Mouse (Mus musculus) lung, embryonic 14.5 days (tissue): ENCODE results near the gene Abcf2. TPM values are rescaled to one million over a fixed set of nuclear protein-coding genes. Genes with fewer than 3 reads are reported as not detected.

Source experiments
- ATAC-seq: fragments of 200-750 bp; cut with Nextera tagmentation; 2 replicates; pipeline ENCODE4 v1.8.0; 2017; ENCODE audit warnings: mild to moderate bottlenecking, moderate TSS enrichment, moderate library complexity; ENCODE audit not compliant: insufficient read depth
- DNase-seq: peaks from one replicate; pipeline ENCODE4 v3.0.0-alpha.2; 2015
- H3K27ac ChIP-seq: fragments of 300-500 bp; sonication (generic); 2 replicates; pipeline ENCODE4 v1.5.1; 2014; ENCODE audit warnings: low read depth, mild to moderate bottlenecking, moderate library complexity
- H3K27me3 ChIP-seq: fragments of 300-500 bp; sonication (generic); 2 replicates; pipeline ENCODE4 v1.6.1; 2014; ENCODE audit warnings: low read length, control low read depth; ENCODE audit not compliant: insufficient read depth
- H3K36me3 ChIP-seq: fragments of 300-500 bp; sonication (generic); 2 replicates; pipeline ENCODE4 v1.6.1; 2014; ENCODE audit warnings: control low read depth; ENCODE audit not compliant: insufficient read depth
- H3K4me1 ChIP-seq: fragments of 300-500 bp; sonication (generic); 2 replicates; pipeline ENCODE4 v1.6.1; 2014; ENCODE audit warnings: antibody characterized with exemption, control low read depth; ENCODE audit not compliant: insufficient read depth
- H3K4me2 ChIP-seq: fragments of 300-500 bp; sonication (generic); 2 replicates; pipeline ENCODE4 v1.6.1; 2014; ENCODE audit warnings: mild to moderate bottlenecking
- H3K4me3 ChIP-seq: fragments of 300-500 bp; sonication (generic); 2 replicates; pipeline ENCODE4 v1.5.1; 2014; ENCODE audit warnings: low read depth, low read length
- H3K9ac ChIP-seq: fragments of 300-500 bp; sonication (generic); 2 replicates; pipeline ENCODE4 v1.6.1; 2014
- H3K9me3 ChIP-seq: fragments of 300-500 bp; sonication (generic); 2 replicates; pipeline ENCODE4 v1.6.1; 2016; ENCODE audit warnings: low read depth, low read length, control low read depth
- CTCF ChIP-seq: IDR thresholded peaks from 2 replicates; pipeline ENCODE4 v1.5.1; 2016; ENCODE audit warnings: antibody characterized with exemption, low read depth
- WGBS: fragments of 180-500 bp; shearing (Covaris S2); extraction: QIAGEN DNeasy Blood & Tissue Kit; methylation state at CpG from one replicate; pipeline ENCODE4 v1.1.7; 2014; 5-methylcytosine and 5-hydroxymethylcytosine counted together
- polyA plus RNA-seq: library from polyadenylated mRNA; unstranded; fragments of >200 nt; fragmentation: Nextera tagmentation; extraction: Ambion mirVana; gene quantifications from 2 replicates; pipeline ENCODE4 v1.2.1, GENCODE M21; 2014

Abcf2 gene
- polyA plus RNA-seq, 1 experiment from 2014 or later: 120 TPM

GRCm38 (mm10) chr5:24605321-24605979, 28.2 kb upstream of the Abcf2 start:
- H3K27ac ChIP-seq: peak overlapping the region; percentile 100
- H3K4me3 ChIP-seq: peak overlapping the region; percentile 60
- H3K9me3 ChIP-seq: no peaks in the 10 kb centered on the region
- no peaks in the 10 kb centered on the region for H3K36me3 ChIP-seq
- H3K27me3 ChIP-seq: no peaks in the 10 kb centered on the region
- peak overlapping the region; percentile 94 for H3K4me2 ChIP-seq
- ATAC-seq (no peak), DNase-seq (peak; percentile 42)
- no peak for TF ChIP-seq CTCF
- peaks cover 32% of the 10 kb centered on the region for H3K4me1 ChIP-seq
- peak overlapping the region; percentile 69 for H3K9ac ChIP-seq
- WGBS: 8% methylated on average over 6 of the region's 6 CpGs

DNA sequence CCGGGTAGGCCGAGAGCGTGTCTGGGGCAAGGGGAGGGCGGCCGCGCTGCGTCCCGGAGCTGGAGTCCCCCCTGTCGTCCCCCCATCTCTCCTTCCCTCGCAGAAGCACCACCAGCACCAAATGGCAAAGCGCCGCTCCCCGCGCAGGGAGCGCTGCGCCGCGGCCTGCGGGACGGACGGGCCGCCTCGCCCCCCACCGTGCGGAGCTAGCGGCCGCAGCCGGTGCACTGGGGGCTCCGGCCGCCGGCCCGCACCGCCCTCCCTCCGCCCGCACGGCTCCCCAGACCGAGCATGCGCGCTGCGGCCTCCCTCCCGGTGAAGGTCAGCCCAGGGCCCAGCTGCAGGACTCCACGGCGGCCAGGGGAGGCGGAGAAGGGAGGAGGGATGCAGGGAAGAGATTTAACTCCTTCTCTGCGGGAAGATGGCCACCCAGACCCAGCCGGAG, 27.4 kb upstream of the Abcf2 start:
- under 1% methylated on average over 45 of the region's 46 CpGs for WGBS
- H3K4me1 ChIP-seq: peaks cover 33% of the 10 kb centered on the region
- peak overlapping the region; percentile 69 for H3K9ac ChIP-seq
- H3K27ac ChIP-seq: peak overlapping the region; percentile 100
- no peaks in the 10 kb centered on the region for H3K36me3 ChIP-seq
- no peaks in the 10 kb centered on the region for H3K27me3 ChIP-seq
- DNase-seq (peak; percentile 93), ATAC-seq (peak; percentile 68)
- H3K4me2 ChIP-seq: peak overlapping the region; percentile 94
- peak overlapping the region; percentile 60 for H3K4me3 ChIP-seq
- peak; percentile 50 for TF ChIP-seq CTCF
- no peaks in the 10 kb centered on the region for H3K9me3 ChIP-seq

GRCm38 (mm10) chr5:24604080-24604655, 26.9 kb upstream of the Abcf2 start:
- WGBS: 15% methylated on average over 12 of the region's 12 CpGs
- ATAC-seq: no peak
- no peak for TF ChIP-seq CTCF
- H3K4me2 ChIP-seq: peak overlapping the region; percentile 94
- H3K9ac ChIP-seq: peak overlapping the region; percentile 69
- H3K27ac ChIP-seq: peak overlapping the region; percentile 100
- H3K4me1 ChIP-seq: peaks cover 33% of the 10 kb centered on the region
- H3K4me3 ChIP-seq: peak overlapping the region; percentile 60
- H3K9me3 ChIP-seq: no peaks in the 10 kb centered on the region
- DNase-seq: no peak
- H3K36me3 ChIP-seq: no peaks in the 10 kb centered on the region
- peaks cover 4% of the 10 kb centered on the region; the same call in 1 of the 2 replicates for H3K27me3 ChIP-seq

GRCm38 (mm10) chr5:24603431-24604010, 26.3 kb upstream of the Abcf2 start:
- WGBS: 55% methylated on average over 8 of the region's 8 CpGs
- Histone ChIP-seq H3K27me3 (peaks cover 6% of the 10 kb centered on the region; the same call in 1 of the 2 replicates), H3K4me1 (peaks cover 33% of the 10 kb centered on the region), H3K36me3 (no peaks in the 10 kb centered on the region), H3K9ac (peak overlapping the region; percentile 69; the same call in 1 of the 2 replicates), H3K4me2 (peak overlapping the region; percentile 94), H3K4me3 (peak overlapping the region; percentile 73), H3K9me3 (no peaks in the 10 kb centered on the region), H3K27ac (peak overlapping the region; percentile 100)
- no peak for TF ChIP-seq CTCF
- no peak for ATAC-seq
- DNase-seq: no peak

DNA sequence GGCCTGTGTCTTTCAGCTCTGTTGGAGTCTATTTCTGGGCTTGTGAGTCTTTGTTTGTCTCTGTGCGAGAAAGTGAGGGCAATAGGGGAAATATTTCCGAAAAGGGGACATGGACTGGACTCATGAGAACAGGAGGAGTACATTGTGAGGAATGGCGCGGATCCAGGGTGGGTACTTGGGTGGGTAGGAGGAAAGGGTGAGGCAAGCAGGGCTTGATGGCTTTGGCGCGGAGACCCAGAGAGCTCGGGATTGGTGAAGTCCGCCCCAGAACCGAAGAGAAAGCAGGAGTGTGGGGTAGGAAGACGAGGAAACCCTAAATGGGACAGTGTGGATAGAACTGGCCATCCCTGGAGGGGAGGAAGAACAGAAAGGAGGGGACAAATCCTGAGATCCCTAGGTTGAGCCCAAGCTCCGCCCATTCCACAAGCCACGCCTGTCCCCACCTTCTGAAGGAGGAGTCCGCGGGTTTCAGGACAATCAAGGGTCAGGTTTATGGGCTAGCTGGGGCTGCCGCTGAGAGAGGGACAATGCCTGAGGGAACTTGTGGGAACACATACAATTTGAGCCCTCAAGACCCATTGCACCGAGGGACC, 25.6 kb upstream of the Abcf2 start:
- peaks cover 6% of the 10 kb centered on the region; the same call in 1 of the 2 replicates for H3K27me3 ChIP-seq
- H3K4me2 ChIP-seq: peak overlapping the region; percentile 94
- no peak for TF ChIP-seq CTCF
- H3K4me1 ChIP-seq: peaks cover 40% of the 10 kb centered on the region
- peak overlapping the region; percentile 89 for H3K9ac ChIP-seq
- DNase-seq (peak; percentile 96), ATAC-seq (peak; percentile 62)
- H3K27ac ChIP-seq: peak overlapping the region; percentile 100
- H3K9me3 ChIP-seq: no peaks in the 10 kb centered on the region
- H3K4me3 ChIP-seq: peak overlapping the region; percentile 73
- WGBS: 1% methylated on average over 16 of the region's 16 CpGs
- H3K36me3 ChIP-seq: no peaks in the 10 kb centered on the region

GRCm38 (mm10) chr5:24601911-24602750, 24.9 kb upstream of the Abcf2 start:
- Histone ChIP-seq H3K27ac (peak overlapping the region; percentile 100), H3K9me3 (no peaks in the 10 kb centered on the region), H3K36me3 (no peaks in the 10 kb centered on the region), H3K4me3 (peak overlapping the region; percentile 73), H3K4me2 (peak overlapping the region; percentile 94), H3K9ac (peak overlapping the region; percentile 89), H3K27me3 (peaks cover 6% of the 10 kb centered on the region; the same call in 1 of the 2 replicates), H3K4me1 (peaks cover 40% of the 10 kb centered on the region)
- WGBS: under 1% methylated on average over 72 of the region's 73 CpGs
- DNase-seq (peak; percentile 88), ATAC-seq (peak; percentile 51)
- TF ChIP-seq CTCF: no peak
